23 mouse cellular contexts compared by ENCODE assay signal in the genomic region with DNA sequence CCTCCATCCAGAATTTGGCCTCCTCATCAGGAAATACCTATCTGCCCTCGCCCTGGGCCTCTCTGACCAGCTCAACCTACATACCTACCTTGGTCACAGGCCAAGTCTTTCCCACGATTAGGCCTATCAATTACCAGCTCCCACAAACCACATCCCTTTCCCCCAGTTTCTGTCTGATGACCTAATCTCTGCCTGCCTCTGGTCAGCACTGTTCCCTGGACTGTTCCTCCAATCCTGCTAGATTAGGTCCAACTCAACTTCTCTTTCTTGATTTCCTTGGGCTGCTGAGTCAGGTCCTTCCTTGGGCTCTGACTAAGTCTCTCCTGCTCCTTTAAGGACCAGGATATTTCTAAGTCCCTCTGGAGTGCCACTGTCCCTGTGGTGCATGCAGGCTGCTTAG.
"Had no signal": no experiment of that assay in that cellular context is flagged by ENCODE, and none has a peak within 500 bp of the region (broad histone marks: within the 10 kb centered on the region; RNA-seq: fewer than 3 reads in every experiment).

No protein-coding gene starts in this region.

- DNase-seq: kidney, adult 2 months; kidney, postnatal 25 days; layer of hippocampus, adult 9-11 months; liver; liver, embryonic 13.5 days; lung, postnatal 14 days; right cerebral cortex, adult 18-20 months; right cerebral cortex, postnatal 14 days; right cerebral cortex, postnatal 4 days; thymus, adult 18-20 months; thymus, postnatal 4 days had no signal

- H3K9ac ChIP-seq: limb, embryonic 13.5 days; liver, embryonic 13.5 days; lung, embryonic 15.5 days; midbrain, embryonic 12.5 days; midbrain, embryonic 15.5 days; neural tube, embryonic 12.5 days; neural tube, embryonic 15.5 days; stomach, embryonic 15.5 days had no signal

- H3K4me1 ChIP-seq: limb, embryonic 10.5 days; limb, embryonic 13.5 days; liver, embryonic 13.5 days; midbrain, embryonic 12.5 days; midbrain, embryonic 15.5 days; neural tube, embryonic 12.5 days; neural tube, embryonic 15.5 days; stomach, embryonic 15.5 days had no signal

- H3K9me3 ChIP-seq: limb, embryonic 10.5 days; limb, embryonic 13.5 days; liver, embryonic 13.5 days; lung, embryonic 15.5 days; midbrain, embryonic 12.5 days; midbrain, embryonic 15.5 days; neural tube, embryonic 12.5 days; neural tube, embryonic 15.5 days; stomach, embryonic 15.5 days had no signal

- H3K27ac ChIP-seq: kidney, postnatal 0 days; layer of hippocampus, adult 2 months; limb, embryonic 10.5 days; limb, embryonic 13.5 days; liver, embryonic 13.5 days; lung, embryonic 15.5 days; macrophage; midbrain, embryonic 12.5 days; midbrain, embryonic 15.5 days; neural tube, embryonic 12.5 days; neural tube, embryonic 15.5 days; stomach, embryonic 15.5 days had no signal

- H3K36me3 ChIP-seq: limb, embryonic 10.5 days; limb, embryonic 13.5 days; liver, embryonic 13.5 days; midbrain, embryonic 12.5 days; midbrain, embryonic 15.5 days; neural tube, embryonic 12.5 days; neural tube, embryonic 15.5 days; stomach, embryonic 15.5 days had no signal

- H3K27me3 ChIP-seq: limb, embryonic 13.5 days; liver, embryonic 13.5 days; lung, embryonic 15.5 days; midbrain, embryonic 12.5 days; midbrain, embryonic 15.5 days; neural tube, embryonic 12.5 days; neural tube, embryonic 15.5 days; stomach, embryonic 15.5 days had no signal

- H3K4me2 ChIP-seq: limb, embryonic 13.5 days; liver, embryonic 13.5 days; lung, embryonic 15.5 days; midbrain, embryonic 12.5 days; midbrain, embryonic 15.5 days; neural tube, embryonic 12.5 days; neural tube, embryonic 15.5 days; stomach, embryonic 15.5 days had no signal

- H3K4me3 ChIP-seq: layer of hippocampus, adult 2 months; limb, embryonic 10.5 days; limb, embryonic 13.5 days; liver, embryonic 13.5 days; lung, embryonic 15.5 days; midbrain, embryonic 12.5 days; midbrain, embryonic 15.5 days; neural tube, embryonic 12.5 days; neural tube, embryonic 15.5 days; stomach, embryonic 15.5 days had no signal

- ATAC-seq: intestine, postnatal 0 days; midbrain, embryonic 15.5 days had no signal
